Mouse (Mus musculus) liver, postnatal 0 days (tissue): ENCODE results near the gene Usp12.

Experiments used
- CTCF ChIP-seq: sonication (generic); IDR thresholded peaks from 2 replicates; pipeline ENCODE4 v1.5.1; 2016; ENCODE audit warnings: antibody characterized with exemption, low read depth
- EP300 ChIP-seq: IDR thresholded peaks from 2 replicates; pipeline ENCODE4 v1.6.1; 2016; ENCODE audit warnings: antibody characterized with exemption, low read depth, mild to moderate bottlenecking

DNA sequence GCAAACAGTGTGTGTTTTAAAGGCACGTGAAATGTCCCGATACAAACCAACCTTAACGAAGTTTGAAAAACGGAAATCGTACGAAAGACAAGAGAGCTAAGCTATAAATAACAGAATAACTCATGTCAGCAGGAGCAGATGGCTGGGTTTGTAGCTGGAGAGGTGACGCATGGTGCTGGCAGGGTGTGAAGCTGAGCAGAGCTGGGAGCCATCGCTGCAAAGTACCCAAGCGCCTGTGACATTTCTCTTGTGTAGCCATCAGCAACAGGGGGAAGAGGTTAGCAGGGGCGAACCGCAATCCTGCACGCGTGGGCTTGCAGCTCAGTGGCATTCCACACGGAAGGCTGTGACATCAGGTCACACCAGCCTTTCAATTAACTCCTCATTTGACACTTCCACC lies 72.6 kb downstream of the Usp12 start:
- TF ChIP-seq EP300, result no peak
- TF ChIP-seq CTCF, result no peak
